Mouse (Mus musculus): ENCODE measurements around the gene Utp14b.

Utp14b gene

DNA sequence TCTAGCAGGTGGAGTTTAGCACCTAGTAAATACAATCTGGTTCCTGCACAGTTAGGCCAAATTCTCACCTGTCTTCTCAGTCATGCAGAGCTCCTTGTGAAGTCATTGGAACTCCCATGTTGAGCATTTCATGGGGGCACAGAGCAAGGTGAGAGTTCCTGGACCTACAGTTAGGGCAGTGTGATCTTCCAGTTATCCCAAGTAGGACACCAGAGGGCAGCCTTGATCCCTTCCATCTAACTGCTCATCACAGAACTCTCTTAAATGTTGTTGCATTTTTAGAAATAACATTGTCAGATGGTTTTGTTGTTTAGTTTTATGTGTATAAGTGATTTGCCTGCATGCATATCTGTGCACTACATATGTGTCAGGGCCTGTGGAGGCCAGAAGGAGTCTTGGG, 29.0 kb downstream of the Utp14b start:
- DNase-seq (ENCODE audit: low read depth, low spot score) = peak; percentile 34

- DNase-seq (ENCODE audit: low read depth, low spot score) = no peak
Observed at GRCm38 (mm10) chr1:78688149-78688548, 30.3 kb downstream of the Utp14b start.

DNA sequence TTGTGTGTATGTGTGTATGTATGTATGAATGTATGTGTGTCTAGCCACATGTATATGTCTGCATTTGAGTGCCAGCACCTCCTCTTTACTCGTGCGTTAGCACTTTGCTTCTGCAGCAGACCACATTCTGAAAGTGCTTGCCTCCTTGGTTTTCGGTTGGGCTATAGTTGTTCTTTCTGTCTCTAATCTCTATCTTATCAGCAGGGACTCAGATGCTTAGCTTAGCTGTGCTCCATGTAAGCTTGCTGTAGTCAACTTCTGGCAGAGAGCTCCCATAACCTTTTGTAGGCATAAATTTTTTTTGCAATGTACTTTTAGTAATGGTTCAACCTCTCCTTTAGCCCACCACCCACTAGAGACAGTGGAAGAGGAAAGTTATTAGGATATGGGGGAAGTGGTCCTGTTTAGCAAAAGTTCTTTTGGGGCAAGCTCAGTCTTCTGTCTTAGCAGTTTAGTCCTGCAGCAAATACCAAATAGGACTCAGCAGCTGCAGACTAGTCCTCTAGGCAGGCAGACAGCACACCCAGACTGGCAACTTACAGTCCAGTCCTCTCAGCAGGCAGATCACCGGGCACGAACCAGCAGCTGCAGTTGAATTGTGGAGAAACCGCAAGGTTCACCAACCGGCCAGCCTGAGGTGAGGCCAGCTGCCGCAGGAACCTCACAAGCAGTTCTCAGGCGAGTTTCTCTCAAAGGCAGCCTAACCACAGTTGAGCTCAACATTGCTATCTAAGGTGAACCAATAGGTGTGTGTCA, 36.8 kb downstream of the Utp14b start:
- no peak for DNase-seq (ENCODE audit: low read depth, low spot score)

- DNase-seq (ENCODE audit: low read depth, low spot score) = no peak
Observed at GRCm38 (mm10) chr1:78696305-78696704, 38.5 kb downstream of the Utp14b start.

DNA sequence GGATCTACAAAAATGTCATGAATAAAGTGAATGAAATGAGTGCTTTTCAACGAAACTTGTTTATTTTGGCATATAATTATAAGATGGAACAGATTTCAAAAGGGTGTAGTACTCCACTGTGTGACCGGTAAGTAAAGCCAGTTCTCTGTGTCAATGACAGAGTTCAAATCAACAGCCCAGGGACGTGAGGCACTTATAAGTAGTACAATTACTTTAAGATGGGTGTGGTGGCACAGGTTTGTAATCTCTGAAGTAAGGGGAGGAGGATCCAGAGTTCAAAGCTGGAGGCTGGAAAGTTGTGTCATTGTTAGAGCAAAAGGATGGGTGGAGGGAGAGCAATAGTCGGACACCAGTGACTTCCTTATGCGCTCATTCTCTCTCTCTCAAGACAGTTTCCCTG, 39.1 kb downstream of the Utp14b start:
- DNase-seq (ENCODE audit: low read depth, low spot score) = peak; percentile 12

DNA sequence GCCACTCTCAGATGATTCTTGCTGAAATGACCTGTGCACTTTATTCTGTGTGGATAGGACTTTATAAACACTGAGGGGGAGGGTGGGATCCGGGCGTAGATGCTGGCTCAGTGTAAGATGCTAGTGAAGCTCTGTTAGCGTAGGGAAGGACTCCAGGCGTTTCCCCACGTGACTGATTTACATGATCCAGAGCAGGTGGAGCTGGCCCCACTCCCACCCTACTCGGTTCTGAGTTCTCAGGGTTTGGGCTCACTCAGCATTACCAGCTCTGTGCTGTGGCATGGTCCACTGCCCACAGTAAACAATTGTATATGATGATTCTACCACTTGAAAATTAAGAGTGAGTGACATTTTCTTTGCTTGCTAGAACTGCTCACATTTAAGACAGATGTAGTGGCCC, 40.3 kb downstream of the Utp14b start:
- no peak for DNase-seq (ENCODE audit: low read depth, low spot score)

DNA sequence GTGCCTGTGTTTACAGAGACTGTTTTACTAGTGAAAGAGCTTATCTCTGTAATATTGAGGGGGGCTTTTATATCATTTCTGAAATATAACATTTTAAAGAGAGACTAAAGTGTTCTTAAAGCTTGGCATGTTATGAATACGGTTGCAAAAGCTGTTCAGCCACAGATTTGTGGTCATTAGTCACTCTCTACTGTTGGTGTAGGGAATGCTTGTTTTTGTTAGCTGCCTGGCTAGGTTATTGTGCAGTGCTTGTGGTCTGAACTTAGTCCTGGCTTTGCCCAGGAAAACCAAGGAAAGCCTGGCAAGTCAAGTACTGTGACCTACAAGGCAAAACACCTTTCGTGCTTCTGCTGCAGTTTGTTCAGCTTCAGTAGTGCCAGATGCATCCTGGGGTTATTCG, 43.9 kb downstream of the Utp14b start:
- no peak for DNase-seq (ENCODE audit: low read depth, low spot score)

GRCm38 (mm10) chr1:78702282-78702963, 44.6 kb downstream of the Utp14b start:
- no peak for DNase-seq (ENCODE audit: low read depth, low spot score)

DNA sequence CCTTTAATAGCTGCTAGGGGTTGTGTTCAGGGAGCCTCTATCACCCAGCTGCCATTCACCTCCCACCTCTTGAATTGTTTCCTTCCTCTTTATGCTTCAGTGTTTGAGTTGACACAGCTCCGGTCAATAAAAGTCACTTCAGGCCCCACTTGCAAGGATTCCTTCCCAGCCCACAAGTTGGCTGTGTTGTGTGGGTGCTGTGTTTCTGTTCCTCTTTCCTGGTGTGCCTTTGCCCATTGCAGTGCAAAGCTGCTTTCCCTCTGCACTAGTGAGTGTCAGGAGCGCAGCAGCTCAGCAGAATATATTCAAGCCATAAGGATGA, 45.1 kb downstream of the Utp14b start:
- DNase-seq (ENCODE audit: low read depth, low spot score) = no peak

DNA sequence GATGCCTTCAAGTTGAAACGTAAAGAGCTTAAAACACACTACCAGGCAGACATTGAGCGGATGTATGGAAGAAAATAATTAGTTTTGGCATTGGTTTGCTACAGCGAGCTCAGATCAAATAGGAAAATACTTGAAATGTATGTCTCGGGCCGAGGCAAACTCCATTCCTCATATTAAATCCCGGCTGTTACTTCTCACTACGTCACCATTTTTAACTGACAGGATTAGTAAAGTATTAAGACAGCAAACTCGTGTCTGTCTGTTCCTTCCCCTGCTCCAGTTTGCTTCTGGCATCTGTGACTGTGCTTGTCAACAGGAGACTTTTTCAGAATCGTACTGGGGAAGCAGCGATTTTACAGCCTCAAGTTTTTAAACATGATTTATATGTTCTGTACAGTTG, 48.5 kb downstream of the Utp14b start:
- DNase-seq (ENCODE audit: low read depth, low spot score) = no peak

- DNase-seq (ENCODE audit: low read depth, low spot score) = peak; percentile 42
Observed at GRCm38 (mm10) chr1:78707280-78707679, 49.4 kb downstream of the Utp14b start.

DNA sequence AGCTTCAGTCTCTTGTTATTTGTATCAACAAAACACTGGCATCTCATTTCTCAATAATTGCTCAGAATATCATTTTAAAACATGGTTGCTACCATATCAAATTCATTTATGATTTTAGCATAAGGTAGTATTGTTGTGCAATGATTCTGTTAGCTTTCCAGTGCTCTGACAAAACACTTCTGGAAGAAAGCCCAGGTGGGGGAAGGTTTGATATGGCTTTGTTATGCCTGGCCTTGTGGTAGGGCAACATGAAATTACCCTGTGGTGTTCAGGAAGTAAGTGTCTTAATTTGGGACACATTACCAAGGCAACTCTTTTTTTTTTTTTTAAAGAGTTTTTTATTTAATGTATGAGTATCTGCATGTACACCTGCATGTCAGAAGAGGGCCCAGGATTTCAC, 52.2 kb downstream of the Utp14b start:
- DNase-seq (ENCODE audit: low read depth, low spot score) = no peak

DNA sequence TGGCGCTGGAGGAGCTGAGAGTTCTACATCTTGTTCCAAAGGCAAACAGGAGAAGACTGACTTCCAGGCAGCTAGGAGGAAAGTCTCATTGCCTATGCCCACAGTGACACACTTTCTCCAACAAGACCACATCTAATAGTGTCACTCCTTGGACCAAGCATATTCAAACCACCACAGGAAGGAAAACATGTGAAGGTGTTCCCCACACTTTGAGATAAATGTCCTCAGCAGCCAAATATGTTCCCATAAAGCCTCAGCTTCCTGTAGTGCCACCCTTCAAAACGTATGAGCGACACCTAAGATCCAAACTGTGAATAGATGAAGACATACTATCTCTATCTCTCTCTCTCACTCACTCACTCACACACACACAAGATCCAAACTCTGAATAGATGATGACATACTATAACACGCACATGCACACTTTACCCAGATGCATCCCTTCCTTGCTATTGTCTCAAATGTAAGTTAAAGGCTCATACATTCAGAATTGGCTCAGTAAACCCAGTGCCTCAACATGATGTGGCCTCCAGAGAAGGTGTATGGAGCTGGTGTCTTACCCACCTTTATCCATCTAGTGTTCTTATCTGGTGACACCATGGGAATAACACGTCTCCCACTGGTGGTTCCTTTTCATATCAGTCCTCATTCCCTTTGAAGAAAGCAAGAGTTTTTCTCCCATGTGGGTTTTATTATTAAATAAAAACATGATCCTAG, 52.9 kb downstream of the Utp14b start:
- DNase-seq (ENCODE audit: low read depth, low spot score) = no peak

All from ZHBTc4 (cell line).